Mouse (Mus musculus): ENCODE measurements around the gene Olfr365. TPM values are rescaled to one million over a fixed set of nuclear protein-coding genes. Genes with fewer than 3 reads are reported as not detected.

Gene Olfr365
- total RNA-seq (2021) = under 1 TPM in 1 of 2 experiments, not detected in 1; 0.07 TPM
- long read RNA-seq = 0 reads

- no peak for DNase-seq (ENCODE audit: low spot score in 2 of 2)
Measured at GRCm38 (mm10) chr2:37187898-37188297, at the start of gene Olfr365. TSS of gene Olfr365 (plus strand) at chr2:37188198.

- no peak for DNase-seq (ENCODE audit: low spot score in 2 of 2)
Measured at GRCm38 (mm10) chr2:37139022-37139421, 49.0 kb upstream of the Olfr365 start, which contains the start of gene Olfr364-ps1. TSS of gene Olfr364-ps1 (plus strand) at chr2:37139322.

DNA sequence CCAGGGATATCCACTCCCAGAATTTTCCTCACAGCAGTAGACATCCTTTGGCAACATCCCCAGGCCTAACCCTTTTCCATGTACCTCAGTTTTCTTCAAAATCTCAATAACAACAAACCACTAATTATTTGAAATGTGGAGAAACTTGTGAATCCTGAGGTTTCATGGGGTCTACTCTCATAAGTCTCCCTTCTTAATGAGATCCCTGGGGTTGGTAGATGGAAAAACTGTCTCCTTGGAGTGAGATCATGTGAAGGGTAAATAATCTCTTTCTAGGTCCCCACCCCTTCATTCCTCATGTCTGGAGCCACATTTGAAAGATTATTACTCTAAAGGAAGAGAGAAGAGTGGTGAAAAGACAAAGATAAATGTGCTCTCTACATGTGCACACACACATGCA, 23.3 kb downstream of the Olfr365 start, which contains the start of gene Olfr366:
TSS of gene Olfr366 (plus strand) at position 301 of the 400 bp plus-strand sequence.
- no peak for DNase-seq (ENCODE audit: low spot score in 2 of 2)

Other genes with a start within 250 kb of the Olfr365 start
- gene Olfr357, start 194.4 kb upstream of the Olfr365 start, total RNA-seq (2021) = not detected
- not detected for gene Olfr358, start 178.9 kb upstream of the Olfr365 start, total RNA-seq (2021)
- gene Olfr360, start 122.5 kb upstream of the Olfr365 start, total RNA-seq (2021) = not detected
- not detected for gene Olfr361, start 98.9 kb upstream of the Olfr365 start, total RNA-seq (2021)
- not detected for gene Olfr362, start 70.3 kb upstream of the Olfr365 start, total RNA-seq (2021)
- gene Olfr364-ps1, start 48.9 kb upstream of the Olfr365 start, total RNA-seq (2021) = not detected
- gene Olfr366, start 23.4 kb downstream of the Olfr365 start, total RNA-seq (2021) = not detected
- gene Olfr368, start 138.3 kb downstream of the Olfr365 start, total RNA-seq (2021) = not detected
- gene Pdcl, start 171.1 kb downstream of the Olfr365 start, total RNA-seq (2021) = 10 to 100 TPM; 27.3 to 31.2 TPM
- 10 to 100 TPM; 79.8 to 85.2 TPM for gene Rc3h2, start 234.7 kb downstream of the Olfr365 start, total RNA-seq (2021)

All from layer of hippocampus, adult 18-20 months (tissue).